Mouse (Mus musculus) thymus, adult 18-20 months (tissue): ENCODE measurements around the gene Slco4a1.
A peak's percentile ranks its signal among the peaks of the same experiment; 100 is the strongest.

Experiments
- DNase-seq, 2 experiments: peaks; one replicate each; pipeline ENCODE4 v3.0.0; 2022; ENCODE audit warnings: mixed read lengths in 2 of 2

Slco4a1 gene

DNA sequence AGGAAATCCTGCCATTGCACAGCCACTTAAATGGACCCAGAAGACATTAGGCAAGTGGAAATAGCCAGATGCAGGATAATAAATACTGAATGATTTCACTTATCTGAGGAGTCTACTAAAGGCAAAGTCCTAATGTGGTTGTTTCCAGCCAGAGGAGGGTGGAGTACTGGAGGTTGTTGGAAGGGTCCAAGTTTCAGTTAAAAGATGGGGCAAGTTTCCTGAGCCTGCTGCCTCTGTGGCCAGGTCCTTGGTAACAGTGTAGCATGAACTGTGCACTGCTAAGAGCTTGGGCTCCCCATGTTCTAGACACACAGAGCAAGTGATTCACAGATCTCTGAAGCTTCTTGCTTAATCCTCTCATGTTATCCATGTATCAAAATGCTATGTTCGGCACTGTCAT, 10.1 kb upstream of the Slco4a1 start:
- no peak for DNase-seq

DNA sequence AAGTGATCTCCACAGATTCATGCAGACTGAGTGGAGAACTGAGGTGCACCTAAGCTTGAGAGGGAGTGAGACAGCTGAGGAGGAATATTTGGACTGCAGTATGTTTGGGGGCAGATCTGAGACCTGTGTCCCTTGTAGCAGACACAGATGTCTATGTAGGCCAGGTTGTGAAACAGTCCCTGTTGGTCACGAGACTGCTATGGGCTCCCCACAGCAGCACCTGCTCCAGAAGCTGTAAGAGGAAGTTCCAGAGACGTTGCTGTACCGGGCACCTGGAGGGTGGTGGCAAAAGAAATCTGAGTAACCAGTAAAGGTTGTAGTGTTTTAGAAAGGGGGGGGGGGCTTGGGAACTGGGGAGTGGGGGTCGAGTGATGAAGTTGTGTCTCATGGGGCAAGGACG, 7.0 kb upstream of the Slco4a1 start:
- peak in 1 of 2 experiments; percentile 31 for DNase-seq

DNA sequence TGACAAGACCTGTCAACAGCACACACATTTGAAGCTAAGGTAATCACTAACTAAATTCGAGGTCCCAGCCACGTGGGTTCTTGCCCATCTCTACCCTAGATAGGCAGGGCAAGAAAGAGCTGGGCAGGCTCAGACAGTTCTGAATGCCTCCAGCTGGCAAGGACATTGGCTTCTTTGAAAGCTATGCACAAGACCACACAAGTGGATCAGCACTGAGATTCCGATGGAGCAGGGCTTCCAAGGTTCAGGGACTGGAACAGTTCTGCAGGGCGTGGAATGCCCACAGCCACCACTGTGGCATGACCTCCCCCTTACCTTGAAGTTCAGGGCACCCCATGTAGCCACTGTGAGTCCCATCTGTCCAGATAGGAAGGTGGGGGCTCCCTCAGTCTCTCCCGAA, 5.5 kb upstream of the Slco4a1 start:
- DNase-seq = no peak

DNA sequence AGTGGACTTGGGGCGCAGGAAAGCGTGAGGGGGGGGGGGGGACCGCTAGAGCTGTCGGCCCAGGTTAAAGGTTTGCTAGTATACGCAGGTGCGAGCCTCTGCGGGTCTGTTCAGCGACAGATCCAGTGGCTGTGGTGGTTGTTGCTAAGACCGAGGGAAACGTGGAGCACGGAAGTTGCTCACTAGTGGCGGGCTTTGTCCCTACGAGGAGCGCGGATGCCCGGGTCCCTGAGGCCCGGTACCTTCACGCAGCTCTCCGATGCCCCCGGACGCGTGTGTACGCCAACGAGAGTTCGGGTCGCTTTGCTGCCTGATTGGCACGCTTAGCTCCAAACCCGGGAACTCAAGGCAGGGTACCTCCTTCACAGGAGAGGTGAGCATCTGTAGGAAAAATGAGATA, 660 bp downstream of the Slco4a1 start:
- DNase-seq = peak in 1 of 2 experiments; percentile 20

- DNase-seq = no peak
Measured at GRCm38 (mm10) chr2:180457680-180458079, 1.6 kb downstream of the Slco4a1 start.

- no peak for DNase-seq
Measured at GRCm38 (mm10) chr2:180459437-180459836, 3.4 kb downstream of the Slco4a1 start.

GRCm38 (mm10) chr2:180460801-180461200, 4.8 kb downstream of the Slco4a1 start:
- DNase-seq = no peak

DNA sequence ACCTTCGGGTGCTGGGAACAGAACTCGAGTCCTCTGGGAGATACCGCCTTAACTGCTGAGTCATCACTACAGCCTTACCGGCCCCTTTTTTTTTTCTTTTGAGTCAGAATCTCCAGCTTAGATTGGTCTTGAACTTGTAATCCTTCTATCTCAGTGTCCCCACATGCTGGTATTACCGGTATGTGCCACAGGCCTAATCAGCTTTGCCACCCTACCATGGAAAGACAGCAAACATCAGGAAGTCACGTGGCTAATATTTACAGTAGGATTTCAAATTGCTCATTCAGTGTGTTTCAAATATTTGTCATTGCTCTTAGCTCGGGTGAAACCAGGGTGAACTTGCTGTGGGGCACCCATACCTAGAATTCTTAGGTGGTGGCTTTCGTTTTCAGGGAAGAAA, 6.5 kb downstream of the Slco4a1 start:
- DNase-seq = no peak

- DNase-seq = no peak
Measured at GRCm38 (mm10) chr2:180466505-180466904, 10.5 kb downstream of the Slco4a1 start.

DNA sequence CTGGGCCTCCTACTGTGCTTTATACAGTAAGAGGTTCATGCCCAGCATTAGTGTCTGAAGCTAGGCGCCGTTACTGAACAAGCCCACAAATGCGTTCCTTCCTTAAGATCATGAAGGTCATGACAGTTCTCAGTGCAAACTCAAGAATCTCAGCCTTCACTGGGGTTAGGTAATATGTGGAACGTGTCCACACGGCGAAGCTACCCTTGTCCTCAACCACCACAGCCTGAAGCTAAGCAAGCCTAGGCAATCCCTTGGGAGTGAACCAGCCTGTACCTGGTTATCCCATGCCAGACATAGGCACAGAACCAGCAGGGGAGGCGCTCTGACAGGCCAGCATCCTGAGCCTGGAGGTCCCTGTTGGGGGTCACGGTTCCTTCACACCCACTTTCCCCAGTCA, 12.8 kb downstream of the Slco4a1 start:
- no peak for DNase-seq

GRCm38 (mm10) chr2:180469768-180470167, 13.7 kb downstream of the Slco4a1 start:
- no peak for DNase-seq

- no peak for DNase-seq
Measured at GRCm38 (mm10) chr2:180472306-180473079, 16.4 kb downstream of the Slco4a1 start.

DNA sequence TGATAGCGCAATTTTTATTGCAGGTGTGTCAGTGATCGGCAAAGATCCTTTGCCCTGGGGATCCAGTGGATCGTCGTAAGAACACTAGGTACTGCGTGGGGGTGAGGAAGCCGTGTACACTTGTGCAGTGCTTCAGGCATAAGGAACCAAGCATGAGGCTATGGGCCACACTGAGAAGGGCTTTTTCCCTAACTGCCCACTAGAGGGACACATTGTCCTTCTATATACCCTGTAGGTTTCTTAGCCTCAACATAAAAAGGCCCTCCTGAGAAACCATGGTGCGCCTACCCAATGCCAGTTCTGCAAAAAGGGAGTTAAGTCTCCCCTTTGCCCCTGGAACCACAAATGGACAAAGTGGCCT, 17.0 kb downstream of the Slco4a1 start:
- DNase-seq = no peak

DNA sequence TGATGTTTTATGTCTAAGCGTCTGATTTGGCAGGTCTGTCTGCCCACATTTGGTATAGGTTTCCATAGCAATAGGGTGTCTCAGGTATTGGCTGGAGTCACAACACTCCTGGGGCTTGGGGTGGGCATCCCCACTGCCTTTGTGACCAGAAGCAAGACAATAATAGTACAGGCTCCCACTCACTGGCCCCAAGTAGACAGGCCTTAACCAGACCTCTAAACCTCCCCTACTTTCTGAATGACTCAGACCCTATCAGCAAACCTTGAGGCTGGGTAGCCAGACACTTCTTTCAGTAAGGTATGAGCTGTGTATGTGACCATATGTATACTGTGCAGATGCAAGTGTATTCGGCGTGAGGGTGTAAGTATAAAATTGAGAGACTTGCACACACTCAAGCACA, 18.8 kb downstream of the Slco4a1 start:
- no peak for DNase-seq

- no peak for DNase-seq
Measured at GRCm38 (mm10) chr2:180482274-180482673, 26.2 kb downstream of the Slco4a1 start.

DNA sequence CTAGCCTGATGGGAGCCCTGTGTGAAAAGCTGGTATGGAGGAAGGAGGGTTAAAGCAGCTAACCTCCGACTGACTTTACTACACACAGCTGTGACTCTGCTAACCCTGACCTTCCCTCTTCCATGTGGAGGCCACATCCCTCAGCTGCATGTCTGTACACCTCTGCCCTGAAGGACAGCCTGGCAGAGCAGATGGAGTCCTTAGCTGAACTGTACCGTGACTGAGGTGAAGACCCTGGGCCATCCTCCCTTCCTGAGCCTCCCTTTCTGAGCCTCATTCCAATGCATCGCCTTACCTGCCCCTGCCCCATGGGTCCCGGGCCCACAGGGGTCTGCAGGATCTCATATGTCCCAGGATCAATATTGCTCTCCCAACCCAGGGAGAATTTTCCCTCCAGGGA, 28.8 kb downstream of the Slco4a1 start:
- no peak for DNase-seq

- DNase-seq = no peak
Measured at GRCm38 (mm10) chr2:180485306-180485705, 29.3 kb downstream of the Slco4a1 start.

DNA sequence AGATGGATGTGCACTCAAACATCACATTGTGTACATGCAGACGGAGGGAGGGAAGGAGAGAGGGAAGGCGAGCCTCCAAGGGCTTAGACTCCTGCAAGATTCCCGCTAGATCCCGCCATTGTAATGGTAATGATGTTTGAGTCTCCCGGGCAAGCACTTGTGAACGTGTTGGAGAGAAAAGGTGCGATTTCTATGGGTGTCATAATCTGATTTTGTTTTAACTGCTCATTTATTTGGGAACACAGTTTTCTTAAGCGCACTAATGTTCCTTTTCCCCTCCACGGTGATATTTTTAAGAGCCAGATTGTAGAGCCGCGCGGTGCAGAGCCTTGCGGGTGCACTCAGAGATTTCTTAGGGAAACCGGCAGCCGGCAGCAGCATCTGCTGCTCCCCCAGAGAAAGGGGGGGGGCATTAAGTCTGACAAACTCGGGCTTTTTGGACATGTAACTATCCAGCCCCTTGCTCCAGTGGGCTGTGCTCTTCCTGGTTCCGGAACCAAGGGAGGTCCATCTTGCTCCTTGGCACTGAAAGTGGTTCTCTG, 32.2 kb downstream of the Slco4a1 start:
- DNase-seq = no peak

DNA sequence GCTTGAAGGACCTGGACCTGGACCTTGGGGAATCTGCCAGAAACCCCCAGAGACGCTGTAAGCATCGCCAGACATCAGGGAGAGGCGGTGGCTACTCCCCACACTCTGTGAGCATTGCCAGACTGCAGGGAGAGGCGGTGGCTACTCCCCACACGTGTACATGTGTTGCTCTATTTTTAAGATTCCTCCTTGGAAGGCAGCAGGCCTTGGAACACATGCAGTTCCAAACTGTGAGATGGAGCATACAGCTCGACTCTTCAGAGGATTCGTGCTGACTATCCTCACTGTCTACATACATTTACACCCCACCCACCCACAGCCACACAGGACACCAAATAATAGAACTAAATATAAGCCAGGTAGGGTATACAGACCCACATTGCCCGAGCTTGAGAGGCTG, 39.9 kb downstream of the Slco4a1 start:
- no peak for DNase-seq

GRCm38 (mm10) chr2:180499741-180500140, 43.7 kb downstream of the Slco4a1 start, which contains the start of gene Ntsr1:
TSS of gene Ntsr1 (plus strand) at chr2:180499976.
- DNase-seq = no peak

- DNase-seq = no peak
Measured at GRCm38 (mm10) chr2:180500726-180501125, 44.7 kb downstream of the Slco4a1 start.

DNA sequence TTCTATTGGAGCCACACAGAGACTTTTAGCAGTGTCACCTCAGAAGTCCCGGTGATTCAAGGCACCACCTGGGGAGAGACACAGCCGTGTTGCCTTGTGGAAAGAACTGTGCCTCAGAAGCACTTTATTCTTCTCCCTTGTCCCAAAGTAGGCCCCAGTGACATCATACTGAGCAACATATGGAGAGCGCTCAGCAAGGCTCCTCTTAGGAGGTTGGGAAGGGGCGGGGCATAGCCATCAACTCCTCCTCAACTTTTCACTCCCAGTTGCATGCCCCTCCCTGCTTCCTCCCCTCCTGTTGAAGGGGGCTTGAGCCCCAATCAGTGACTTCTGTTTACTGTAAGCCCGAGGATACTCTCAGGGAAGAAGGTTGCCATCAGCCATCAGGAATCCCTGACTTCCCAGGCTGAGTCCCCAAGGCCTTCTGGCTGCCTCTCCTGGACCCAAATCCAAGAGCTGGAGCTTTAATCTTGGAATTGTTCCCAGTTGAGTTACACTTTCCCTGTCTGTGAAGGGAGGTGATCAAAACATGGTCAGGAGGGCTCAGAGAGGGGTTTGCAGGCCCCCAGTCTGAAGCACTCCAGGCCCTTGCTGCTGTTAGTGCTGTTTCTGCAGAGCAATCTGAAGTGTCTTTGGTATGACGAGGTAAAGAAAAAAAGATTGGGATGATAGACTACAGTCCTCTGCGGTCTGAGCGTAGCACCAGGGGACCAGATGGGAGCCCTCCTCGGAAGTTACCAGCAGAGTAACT, 45.3 kb downstream of the Slco4a1 start:
- no peak for DNase-seq

DNA sequence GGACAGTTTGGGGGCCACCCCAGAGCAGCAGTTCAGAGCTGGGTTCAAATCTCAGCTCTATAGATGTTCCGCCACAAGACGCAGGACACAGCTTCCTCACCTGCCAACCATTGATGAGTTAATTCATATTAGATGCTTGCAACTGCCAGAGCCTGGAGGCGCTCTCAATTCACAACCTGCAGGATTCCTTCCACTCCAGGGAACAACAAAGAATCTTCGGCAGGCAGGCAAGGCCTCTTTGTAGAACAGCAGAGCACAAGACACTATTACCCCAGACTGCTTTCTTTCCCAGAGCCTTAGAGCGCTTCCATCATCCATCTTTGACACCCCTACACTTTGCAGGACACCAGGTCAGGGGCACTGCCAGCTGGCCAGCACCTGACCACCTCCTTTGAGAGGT, 50.2 kb downstream of the Slco4a1 start:
- DNase-seq = no peak

DNA sequence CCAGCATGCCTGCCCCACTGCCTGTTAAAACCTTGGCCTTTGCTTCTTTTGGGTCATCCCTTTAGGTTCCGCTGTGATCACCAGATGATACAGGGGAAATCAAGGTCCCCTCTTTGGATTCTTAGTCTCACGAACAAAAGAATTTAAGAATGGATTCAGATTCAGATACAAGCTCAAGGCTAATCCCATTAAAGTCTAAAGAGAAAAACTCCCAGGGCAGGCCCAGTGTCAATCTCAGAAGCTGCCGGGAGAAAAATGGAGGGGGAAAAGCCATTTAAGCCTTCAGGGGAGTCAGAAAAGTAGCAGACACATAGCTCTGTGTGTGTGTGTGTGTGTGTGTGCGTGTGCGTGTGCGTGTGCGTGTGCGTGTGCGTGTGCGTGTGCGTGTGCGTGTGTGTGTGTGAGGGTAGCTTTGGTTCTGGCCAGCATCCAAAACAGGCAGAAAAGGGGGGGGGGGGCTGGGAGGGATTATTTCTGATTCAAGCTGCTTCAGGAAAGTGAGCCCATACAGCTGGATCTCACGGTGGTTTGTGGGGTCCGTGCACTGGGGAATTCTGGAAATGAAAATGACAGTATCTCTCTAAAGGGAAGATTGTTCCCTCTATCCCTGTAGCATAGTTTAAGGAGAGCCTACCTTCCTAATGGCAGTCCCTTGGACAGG, 52.5 kb downstream of the Slco4a1 start:
- DNase-seq = no peak
